Mouse (Mus musculus): ENCODE measurements at regions not wholly inside any gene's neighbourhood (a gene's known extent, or its start where the extent isn't known, plus 50 kb on each side); places are given as distances from the start of the nearest gene placed in this dataset.

- no peak for TF ChIP-seq POLR2A (IDR thresholded peaks at IDR 0.05; ENCODE audit: insufficient read length, low read depth)
- no peak for TF ChIP-seq E2F4 (IDR thresholded peaks at IDR 0.05; ENCODE audit: insufficient read depth)
- TF ChIP-seq MAX (IDR thresholded peaks at IDR 0.05; ENCODE audit: low read depth) = no peak
- TF ChIP-seq POLR2AphosphoS2 (IDR thresholded peaks at IDR 0.05; ENCODE audit: insufficient read length, low read depth) = no peak
- no peak for TF ChIP-seq USF1 (IDR thresholded peaks at IDR 0.05; ENCODE audit: low read depth)
- no peak for TF ChIP-seq MYOD1 (IDR thresholded peaks at IDR 0.05; ENCODE audit: control insufficient read depth in 1 of 3, insufficient read length in 2 of 3, low read depth in 2 of 3)
- TF ChIP-seq CEBPB (IDR thresholded peaks at IDR 0.05; ENCODE audit: insufficient read depth, poor library complexity, severe bottlenecking) = no peak
- TF ChIP-seq MYOG (IDR thresholded peaks at IDR 0.05; ENCODE audit: control insufficient read depth in 1 of 3, insufficient read depth in 1 of 3, insufficient read length in 2 of 3, low read depth in 2 of 3) = no peak
- TF ChIP-seq TCF12 (IDR thresholded peaks at IDR 0.05; ENCODE audit: insufficient read depth, poor library complexity, severe bottlenecking) = no peak
- TF ChIP-seq SRF (IDR thresholded peaks at IDR 0.05; ENCODE audit: control insufficient read depth, insufficient read length, low read depth) = no peak
- TF ChIP-seq REST (IDR thresholded peaks at IDR 0.05; ENCODE audit: insufficient read depth, insufficient read length) = no peak
- TF ChIP-seq TCF3 (IDR thresholded peaks at IDR 0.05; ENCODE audit: insufficient read length, low read depth) = no peak
These were observed 251.2 kb downstream of the Xpnpep1 start for GRCm38 (mm10) chr19:52788802-52789201.
